Mouse (Mus musculus) CD8-positive naive resting alpha-beta T cell, adult 2 months (primary cell): Measurements from ENCODE around the gene Ypel4.
A peak's percentile ranks its signal among the peaks of the same experiment; 100 is the strongest.
"Not testable (repeated sequence)": the region's sequence is repeated elsewhere in the genome, so short reads cannot be mapped to it uniquely, and the experiment has no call there.

Source experiments
- DNase-seq, 2 experiments: peaks; one replicate each; pipeline ENCODE4 v3.0.0; 2022; ENCODE audit warnings: low read depth in 2 of 2, low spot score in 2 of 2

Gene Ypel4

DNA sequence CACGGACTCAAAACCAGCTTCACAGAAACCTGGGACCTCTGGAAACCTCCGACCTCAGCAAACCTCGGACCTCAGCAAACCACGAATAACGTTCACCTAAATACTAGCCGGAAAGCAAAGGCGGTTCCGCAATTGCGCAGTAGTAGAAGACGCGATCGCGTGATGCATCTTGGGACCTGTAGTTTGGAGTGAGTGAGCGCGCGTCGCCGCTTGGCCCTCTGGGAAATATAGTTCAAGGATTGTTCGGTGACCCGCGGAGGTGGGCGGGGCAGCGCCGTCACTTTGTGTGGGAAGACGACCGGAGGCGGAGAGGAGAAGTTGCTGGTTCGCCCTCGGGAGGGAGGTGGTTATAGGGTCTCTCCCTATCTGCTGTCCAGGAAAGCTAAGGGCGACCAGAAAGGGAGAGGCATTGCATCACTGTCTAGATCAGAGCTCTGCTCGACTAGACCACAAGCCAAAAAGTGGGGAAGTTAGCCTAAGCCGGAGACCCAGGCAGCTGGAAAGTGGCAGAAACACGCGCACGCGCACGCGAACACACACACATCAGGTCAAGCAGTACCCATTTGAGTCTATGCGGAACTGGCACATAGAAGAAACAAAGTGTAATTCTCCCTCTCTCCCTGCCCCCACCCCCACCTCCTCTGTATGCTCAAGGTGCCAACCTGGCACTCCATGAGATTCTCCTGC, 6.5 kb upstream of the Ypel4 start, which contains the start of gene Clp1:
Clp1 (minus strand) TSS at position 179 of the 687 bp plus-strand sequence.
- DNase-seq, result peak; percentile 87 to 90

DNA sequence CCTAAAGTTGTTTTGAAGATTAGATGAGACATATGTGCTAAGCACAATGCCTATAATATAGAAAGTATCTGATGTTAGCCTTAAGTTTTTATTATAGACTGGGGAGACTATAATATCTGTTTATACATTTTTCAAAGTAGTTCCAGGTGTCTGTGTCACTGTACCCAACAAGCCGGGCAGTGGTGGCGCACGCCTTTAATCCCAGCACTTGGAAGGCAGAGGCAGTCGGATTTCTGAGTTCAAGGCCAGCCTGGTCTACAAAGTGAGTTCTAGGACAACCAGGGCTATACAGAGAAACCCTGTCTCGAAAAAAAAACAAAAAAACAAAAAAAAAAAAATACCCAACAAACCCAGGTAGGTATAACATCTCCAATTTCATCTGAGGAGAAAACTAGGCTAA, 5.7 kb upstream of the Ypel4 start:
- DNase-seq, result not testable (repeated sequence)

GRCm38 (mm10) chr2:84731206-84731605, 2.7 kb upstream of the Ypel4 start:
- DNase-seq, result no peak

- DNase-seq, result no peak
These were observed 1.5 kb upstream of the Ypel4 start for GRCm38 (mm10) chr2:84732394-84732793.

DNA sequence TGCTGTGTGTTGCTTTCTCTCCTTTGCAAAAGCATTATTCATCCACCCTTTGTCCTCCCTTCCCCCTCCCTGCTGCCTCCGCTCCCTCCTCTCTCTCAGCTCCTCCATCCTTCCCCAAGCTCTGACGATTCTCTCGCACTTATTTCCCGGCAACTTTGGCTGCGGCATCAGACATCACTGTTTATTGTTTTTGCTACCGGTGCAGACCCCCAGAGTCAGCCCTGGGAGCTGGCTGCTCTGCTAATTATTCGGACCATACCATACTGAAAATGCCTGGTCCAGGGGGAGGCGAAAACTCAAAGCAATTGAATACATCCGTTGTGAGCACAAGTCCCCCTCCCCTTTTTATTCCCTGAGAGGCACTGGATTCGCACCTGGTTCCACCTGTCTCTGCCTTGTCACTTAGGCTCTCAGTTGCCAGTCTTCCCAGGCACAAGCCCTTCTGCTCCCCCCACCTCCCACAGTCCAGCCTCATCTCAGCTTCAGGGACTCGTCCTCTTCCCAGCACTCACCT, 550 bp downstream of the Ypel4 start:
- DNase-seq, result no peak

DNA sequence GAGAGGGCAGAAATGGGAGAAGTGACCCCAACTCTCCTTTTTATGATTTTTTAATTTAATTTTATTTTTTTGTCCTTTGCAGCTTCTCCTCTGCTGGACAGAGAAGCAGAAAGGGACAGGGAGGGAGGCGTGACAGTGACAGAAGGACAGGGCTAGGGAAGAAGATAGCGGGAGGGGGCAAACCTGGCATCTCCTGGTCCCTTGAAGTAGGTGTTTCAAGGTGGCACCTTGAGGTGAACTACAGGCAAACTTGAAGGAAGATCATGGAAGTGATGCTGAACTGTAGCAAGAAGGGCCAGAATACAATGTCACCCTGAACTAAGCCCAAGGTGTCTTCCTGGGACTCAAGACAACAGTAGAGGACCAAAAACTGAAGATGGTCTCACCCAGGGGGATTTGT, 1.1 kb downstream of the Ypel4 start:
- DNase-seq, result no peak

GRCm38 (mm10) chr2:84735346-84735920, 1.6 kb downstream of the Ypel4 start:
- DNase-seq, result no peak

- no peak for DNase-seq
These were observed 2.7 kb downstream of the Ypel4 start for GRCm38 (mm10) chr2:84736312-84737161.

DNA sequence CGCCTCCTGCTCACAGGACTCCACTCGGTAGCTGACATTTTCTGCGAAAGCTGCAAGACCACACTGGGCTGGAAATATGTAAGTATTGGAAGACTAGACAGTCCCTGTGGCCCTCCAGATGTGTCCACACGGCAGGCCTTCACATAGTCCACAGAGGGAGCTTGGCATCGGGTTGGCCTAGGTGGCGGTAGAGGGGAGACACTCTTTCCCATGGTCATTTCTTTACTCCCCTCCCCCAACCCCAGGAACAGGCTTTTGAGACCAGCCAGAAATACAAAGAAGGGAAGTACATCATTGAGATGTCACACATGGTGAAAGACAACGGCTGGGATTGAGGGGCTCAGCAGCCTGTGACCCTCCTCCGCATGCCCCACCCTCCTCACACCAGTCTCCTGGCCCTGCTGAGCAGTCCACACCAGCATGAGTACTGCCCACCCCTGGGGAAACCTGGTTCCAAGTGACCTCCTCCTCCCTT, 3.6 kb downstream of the Ypel4 start:
- no peak for DNase-seq

DNA sequence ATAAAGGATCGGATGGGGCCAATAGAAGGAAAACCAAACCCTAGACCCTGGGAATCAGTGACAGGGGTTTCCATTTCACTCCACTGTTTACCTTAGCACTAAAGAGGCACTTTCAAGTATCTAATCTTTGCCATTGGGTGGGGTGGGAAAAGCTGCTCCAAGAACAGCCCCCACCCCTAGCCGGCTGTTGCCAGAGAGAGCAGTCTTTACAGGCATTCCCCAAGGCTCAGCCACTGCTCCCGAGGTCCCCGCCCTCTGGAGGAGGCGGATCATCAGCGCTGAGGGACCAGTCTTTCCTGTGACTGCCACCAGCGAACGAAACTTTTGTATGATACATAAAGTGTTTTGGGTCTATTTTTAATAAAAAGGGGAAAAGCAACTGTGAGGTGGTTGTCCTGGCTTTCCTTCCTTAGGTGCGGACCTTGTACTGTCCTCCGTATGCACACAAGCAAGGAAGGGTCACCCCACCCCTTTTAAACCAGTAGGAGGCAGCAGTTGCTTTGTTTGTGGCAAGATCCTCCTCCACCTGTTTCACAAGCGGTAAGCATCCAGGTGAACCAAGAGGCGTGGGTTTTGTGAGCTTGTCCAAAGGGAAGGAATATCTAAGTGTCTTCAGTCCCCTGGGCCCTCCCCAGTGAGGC, 4.5 kb downstream of the Ypel4 start:
- no peak for DNase-seq

- no peak for DNase-seq
These were observed 6.9 kb downstream of the Ypel4 start for GRCm38 (mm10) chr2:84740608-84741333.

- no peak for DNase-seq
These were observed 8.1 kb downstream of the Ypel4 start for GRCm38 (mm10) chr2:84741841-84742450.

DNA sequence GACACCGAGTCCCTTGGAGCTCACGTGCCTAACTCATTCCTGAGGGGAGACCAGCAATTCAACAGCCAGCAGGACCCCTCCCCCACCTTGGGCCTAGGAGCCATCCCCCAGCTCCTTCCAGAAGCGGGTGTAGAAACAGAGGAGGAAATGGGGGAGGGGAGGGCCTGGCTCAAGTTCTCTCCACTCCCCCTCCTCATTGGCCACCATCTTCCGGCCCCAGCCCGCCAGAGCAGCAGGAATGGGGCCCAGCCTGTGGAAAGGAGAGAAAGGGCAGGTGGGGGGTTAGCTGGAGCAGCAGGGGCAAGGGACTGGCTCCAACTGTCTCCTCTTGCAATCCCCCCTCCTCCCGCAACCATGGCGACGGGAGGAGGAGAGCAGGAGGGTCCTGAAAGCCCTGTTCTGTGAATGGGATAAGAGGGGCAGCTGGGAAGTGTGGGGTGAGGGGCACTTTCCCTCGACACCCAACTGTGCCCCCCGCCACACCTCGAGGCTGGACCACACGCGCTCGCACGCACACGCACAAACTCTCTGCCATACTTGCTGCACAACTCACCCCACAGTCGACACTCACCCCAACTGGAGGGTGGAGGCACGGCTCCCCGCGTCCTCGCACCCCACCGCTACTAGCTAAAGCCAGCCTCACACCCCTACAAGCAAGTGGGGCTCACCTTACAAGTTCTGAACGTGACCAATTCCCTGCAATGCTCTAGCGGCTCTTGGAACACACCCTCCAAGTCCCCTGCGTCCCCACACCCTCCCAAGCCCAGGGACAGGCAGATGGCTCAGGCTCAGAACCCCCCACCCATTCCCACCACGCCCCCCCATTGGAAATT, 8.8 kb downstream of the Ypel4 start:
- DNase-seq, result no peak

- DNase-seq, result no peak
These were observed 9.7 kb downstream of the Ypel4 start, which contains the start of gene Gm19426 for GRCm38 (mm10) chr2:84743561-84743960. TSS of gene Gm19426 (minus strand) at chr2:84743655.

- no peak for DNase-seq
These were observed 10.3 kb downstream of the Ypel4 start for GRCm38 (mm10) chr2:84744126-84744525.

GRCm38 (mm10) chr2:84750115-84750514, 16.3 kb downstream of the Ypel4 start:
- DNase-seq, result no peak

- DNase-seq, result no peak
These were observed 22.4 kb downstream of the Ypel4 start for GRCm38 (mm10) chr2:84756245-84756644.

- no peak for DNase-seq
These were observed 23.3 kb downstream of the Ypel4 start for GRCm38 (mm10) chr2:84757026-84757682.
